Mouse (Mus musculus) bone marrow, adult 2 months (tissue): Measurements from ENCODE around the gene Hps6. TPM values are rescaled to one million over a fixed set of nuclear protein-coding genes. Genes with fewer than 3 reads are reported as not detected.
A peak's percentile ranks its signal among the peaks of the same experiment; 100 is the strongest.

ENCODE experiments used
- H3K27ac ChIP-seq: fragments of 200-500 bp; 2 replicates; pipeline ENCODE4 v1.5.1; 2012; ENCODE audit warnings: low read depth, mild to moderate bottlenecking, control low read depth, inconsistent platforms, low read length; ENCODE audit not compliant: control insufficient read depth, poor library complexity, insufficient read depth
- H3K4me1 ChIP-seq: fragments of 200-500 bp; 2 replicates; pipeline ENCODE4 v1.6.1; 2011; ENCODE audit warnings: low read length; ENCODE audit not compliant: control insufficient read depth, insufficient read depth
- H3K4me3 ChIP-seq: fragments of 200-500 bp; replicated peaks from 2 replicates; pipeline ENCODE3; 2011; ENCODE audit warnings: mild to moderate bottlenecking, low read depth, low read length, control low read depth; ENCODE audit not compliant: control insufficient read depth
- CTCF ChIP-seq: fragments of 200-500 bp; IDR thresholded peaks from 2 replicates; pipeline ENCODE4 v1.5.1; 2011; ENCODE audit warnings: low read length, control low read depth; ENCODE audit not compliant: control insufficient read depth, insufficient read depth
- POLR2A ChIP-seq: fragments of 200-500 bp; IDR thresholded peaks from 2 replicates; pipeline ENCODE4 v1.6.1; 2011; ENCODE audit warnings: low read depth, mild to moderate bottlenecking, control low read depth, low read length, borderline replicate concordance; ENCODE audit not compliant: control insufficient read depth
- WGBS: fragments of 180-500 bp; shearing (Covaris S2); methylation state at CpG from one replicate; pipeline ENCODE4 v1.1.7; 2018; 5-methylcytosine and 5-hydroxymethylcytosine counted together
- polyA plus RNA-seq: library from polyadenylated mRNA; stranded (reverse); fragments of >200 nt; gene quantifications from 2 replicates; pipeline ENCODE4 v1.2.4, GENCODE M21; 2011; ENCODE audit warnings: low replicate concordance; ENCODE audit not compliant: missing spikeins, insufficient read depth, insufficient read length

Hps6 gene
- polyA plus RNA-seq, 1 experiment: 1.9 TPM

DNA sequence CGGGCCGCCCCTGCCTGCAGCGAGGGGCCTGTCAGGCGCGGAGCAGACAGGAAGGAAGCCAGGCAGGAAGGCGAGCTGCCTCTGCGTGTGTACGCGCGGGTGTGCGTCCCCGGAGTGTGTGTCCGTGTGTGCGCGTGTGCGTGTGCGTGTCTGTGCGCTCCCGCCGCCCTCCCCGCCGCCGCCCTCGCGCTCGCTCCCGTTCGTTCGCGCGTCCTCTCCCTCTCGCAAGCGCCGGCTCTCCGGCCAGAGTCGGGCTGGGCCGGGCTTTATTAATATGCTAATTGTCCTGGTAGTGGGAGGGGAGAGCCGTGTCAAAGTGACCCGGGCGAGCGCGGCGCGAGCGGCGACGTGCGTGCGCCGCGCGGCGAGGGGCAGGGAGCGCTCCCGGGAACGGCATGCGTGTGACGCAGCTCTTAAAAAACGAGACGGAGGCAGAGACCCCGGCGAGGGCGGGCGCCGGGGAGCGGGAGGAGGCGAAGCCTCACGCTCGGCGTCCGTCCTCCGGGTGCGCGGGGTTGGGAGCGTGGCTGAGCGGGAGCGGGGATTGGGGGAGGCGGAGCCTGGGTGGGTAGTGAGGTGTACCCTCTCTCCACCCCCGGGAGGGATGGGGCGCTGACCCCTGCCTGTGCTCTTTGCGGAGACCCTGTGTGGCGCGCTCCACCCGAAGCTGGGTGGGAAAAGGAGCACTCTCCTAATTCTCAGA, 41.8 kb downstream of the Hps6 start, which contains the start of gene Ldb1:
Gene Ldb1 (minus strand): TSS at position 222 of the 703 bp plus-strand sequence.
- WGBS: under 1% methylated on average over 84 of the region's 84 CpGs
- peak; percentile 67 for TF ChIP-seq POLR2A
- no peak for TF ChIP-seq CTCF
- Histone ChIP-seq H3K4me1 (peaks cover 8% of the 10 kb centered on the region), H3K27ac (peak within 1 kb of the TSS; percentile 79), H3K4me3 (peak within 1 kb of the TSS; percentile 97)

DNA sequence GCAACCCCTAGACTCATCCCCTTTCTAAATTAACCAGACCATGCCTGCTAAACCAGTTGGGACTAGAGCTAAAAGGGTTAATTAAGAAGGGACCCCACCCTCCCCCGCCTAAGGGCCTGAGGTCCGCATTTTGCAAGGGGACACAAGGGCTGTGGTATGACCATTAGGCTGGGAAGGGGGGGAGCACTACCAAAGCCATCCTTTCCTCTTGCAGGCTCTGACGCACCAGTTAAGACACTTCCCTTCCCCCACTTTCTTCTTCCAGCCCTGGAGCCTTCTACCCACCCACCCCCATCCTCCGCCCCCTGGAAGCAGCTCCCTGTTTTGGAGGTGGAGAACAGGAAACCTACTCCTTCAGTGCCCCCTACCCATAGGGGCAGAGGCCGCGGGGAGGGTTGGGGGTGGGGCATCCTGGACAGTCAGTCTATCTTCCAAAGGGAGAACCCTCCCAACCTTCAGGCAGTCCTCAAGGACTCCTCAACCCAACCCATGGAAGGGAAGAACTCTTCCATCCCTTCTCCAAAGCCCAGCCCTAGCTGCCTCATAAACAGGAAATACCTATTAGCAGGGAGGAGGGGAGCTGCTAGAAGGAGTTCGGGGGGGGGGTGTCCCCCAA, 42.5 kb downstream of the Hps6 start:
- H3K4me3 ChIP-seq: peak overlapping the region; percentile 97
- 2% methylated on average over 7 of the region's 7 CpGs for WGBS
- peak overlapping the region; percentile 79 for H3K27ac ChIP-seq
- no peak for TF ChIP-seq CTCF
- TF ChIP-seq POLR2A: no peak
- H3K4me1 ChIP-seq: peaks cover 6% of the 10 kb centered on the region

DNA sequence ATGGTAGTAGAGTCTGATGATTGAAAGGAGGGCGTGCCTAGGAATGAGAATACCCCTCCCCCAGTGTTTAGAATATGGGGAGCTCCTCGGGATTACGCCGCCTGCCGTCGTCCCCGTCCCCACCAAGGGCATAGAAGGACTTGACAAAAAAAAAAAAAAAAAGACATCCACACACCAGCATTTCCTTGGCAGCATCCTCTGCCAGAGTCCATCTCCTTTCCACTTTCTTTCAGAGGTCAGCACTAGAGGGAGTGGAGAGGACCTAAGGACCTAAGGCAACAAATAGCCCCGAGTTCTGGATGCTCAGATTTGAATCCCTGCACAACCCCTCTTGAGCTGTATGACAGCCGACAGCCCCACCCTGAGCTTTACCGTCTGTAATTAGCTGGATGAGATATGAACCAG, 43.3 kb downstream of the Hps6 start:
- peaks cover 5% of the 10 kb centered on the region for H3K4me1 ChIP-seq
- WGBS: 25% methylated on average over 10 of the region's 10 CpGs
- H3K27ac ChIP-seq: no peak overlapping the region
- no peak overlapping the region for H3K4me3 ChIP-seq
- TF ChIP-seq CTCF (no peak), POLR2A (no peak)

DNA sequence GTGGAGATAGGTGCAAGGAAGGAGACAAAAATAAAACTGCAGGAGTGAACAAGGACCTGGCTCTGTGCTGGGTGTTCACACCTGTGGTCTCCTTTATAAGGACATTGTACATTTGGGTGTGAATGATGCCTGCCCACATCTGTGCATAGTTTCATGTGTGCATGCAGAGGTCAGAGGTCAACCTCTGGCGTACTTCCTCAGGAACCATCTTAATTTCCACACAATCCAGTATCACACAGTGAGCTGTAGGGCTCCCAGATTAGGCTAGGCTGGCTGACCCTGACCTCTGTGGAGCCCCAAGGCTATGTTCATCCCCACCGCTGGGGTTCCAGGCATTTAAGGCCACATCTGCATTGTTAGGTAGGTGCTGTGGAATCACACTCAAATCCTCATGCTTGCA, 44.1 kb downstream of the Hps6 start:
- Histone ChIP-seq H3K27ac (no peak overlapping the region), H3K4me3 (no peak overlapping the region), H3K4me1 (peaks cover 2% of the 10 kb centered on the region)
- TF ChIP-seq CTCF: no peak
- no peak for TF ChIP-seq POLR2A
- WGBS: 93% methylated on average over 2 of the region's 2 CpGs

DNA sequence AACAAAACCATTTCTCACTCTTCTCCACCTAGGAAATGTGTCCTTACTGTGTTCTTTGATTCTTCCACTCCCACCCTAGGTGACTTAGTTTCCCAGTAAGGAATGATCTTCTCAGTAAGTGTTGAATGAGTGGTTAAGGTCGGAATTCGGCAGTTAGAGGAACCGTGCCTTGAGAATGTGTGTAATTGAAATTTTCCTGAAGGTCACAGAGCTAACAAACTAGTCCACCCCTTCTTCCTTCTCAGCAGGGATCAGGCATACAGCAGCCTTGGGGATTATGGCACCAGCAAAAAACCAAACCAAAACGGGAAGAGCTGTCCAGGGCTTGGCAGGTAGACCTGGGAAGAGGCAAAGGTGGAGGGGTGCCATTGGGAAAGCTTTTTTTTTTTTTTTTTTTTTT, 45.8 kb downstream of the Hps6 start:
- Histone ChIP-seq H3K27ac (no peak overlapping the region), H3K4me1 (peaks cover 1% of the 10 kb centered on the region; the same call in 1 of the 2 replicates), H3K4me3 (no peak overlapping the region)
- TF ChIP-seq CTCF (no peak), POLR2A (no peak)
- 70% methylated on average over 4 of the region's 4 CpGs for WGBS

DNA sequence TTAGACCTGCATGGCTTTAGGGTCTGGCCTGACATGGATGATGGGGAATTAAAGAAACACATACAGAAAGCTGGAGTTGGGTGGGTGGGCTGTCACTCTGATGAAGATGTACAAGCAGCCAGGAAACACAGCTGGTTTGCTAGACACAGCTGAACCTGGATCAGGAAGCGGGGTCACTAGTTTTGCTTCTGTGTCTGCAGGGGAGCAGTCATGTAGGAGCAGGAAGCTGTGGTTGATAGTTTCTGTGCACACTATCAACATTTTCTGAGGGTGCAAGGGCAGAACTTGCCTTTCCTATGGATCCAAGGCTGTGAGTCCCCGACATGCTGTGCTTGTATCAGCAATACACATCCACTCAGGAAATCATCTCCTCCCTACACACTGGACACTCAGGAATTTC, 47.2 kb downstream of the Hps6 start:
- 11% methylated on average over 2 of the region's 2 CpGs for WGBS
- no peak for TF ChIP-seq POLR2A
- TF ChIP-seq CTCF: no peak
- no peak overlapping the region for H3K4me3 ChIP-seq
- H3K27ac ChIP-seq: peak overlapping the region; percentile 12; the same call in 1 of the 2 replicates
- H3K4me1 ChIP-seq: peaks cover 1% of the 10 kb centered on the region; the same call in 1 of the 2 replicates

Other genes starting within 250 kb of the Hps6 start
- 51.4 and 80.8 TPM in 2 replicates for gene Mgea5, start 219.7 kb upstream of the Hps6 start, polyA plus RNA-seq
- 0.72 TPM in 1 of 2 replicates, not detected in the other for gene Kcnip2, start 187.4 kb upstream of the Hps6 start, polyA plus RNA-seq
- gene Armh3, start 5.0 kb upstream of the Hps6 start, polyA plus RNA-seq: 2.8 and 5.3 TPM in 2 replicates
- 42.0 and 51.5 TPM in 2 replicates for gene Pprc1, start 41.4 kb downstream of the Hps6 start, polyA plus RNA-seq
- gene Ldb1, start 41.7 kb downstream of the Hps6 start, polyA plus RNA-seq: 177 and 217 TPM in 2 replicates
- 36.1 and 52.2 TPM in 2 replicates for gene Nolc1, start 72.4 kb downstream of the Hps6 start, polyA plus RNA-seq
- gene Elovl3, start 128.4 kb downstream of the Hps6 start, polyA plus RNA-seq: not detected in 2 replicates
- not detected in 2 replicates for gene Pitx3, start 144.8 kb downstream of the Hps6 start, polyA plus RNA-seq
- gene Gbf1, start 149.0 kb downstream of the Hps6 start, polyA plus RNA-seq: 20.5 and 44.3 TPM in 2 replicates